Mouse (Mus musculus): ENCODE results near the gene Magi3.

Magi3 gene

DNA sequence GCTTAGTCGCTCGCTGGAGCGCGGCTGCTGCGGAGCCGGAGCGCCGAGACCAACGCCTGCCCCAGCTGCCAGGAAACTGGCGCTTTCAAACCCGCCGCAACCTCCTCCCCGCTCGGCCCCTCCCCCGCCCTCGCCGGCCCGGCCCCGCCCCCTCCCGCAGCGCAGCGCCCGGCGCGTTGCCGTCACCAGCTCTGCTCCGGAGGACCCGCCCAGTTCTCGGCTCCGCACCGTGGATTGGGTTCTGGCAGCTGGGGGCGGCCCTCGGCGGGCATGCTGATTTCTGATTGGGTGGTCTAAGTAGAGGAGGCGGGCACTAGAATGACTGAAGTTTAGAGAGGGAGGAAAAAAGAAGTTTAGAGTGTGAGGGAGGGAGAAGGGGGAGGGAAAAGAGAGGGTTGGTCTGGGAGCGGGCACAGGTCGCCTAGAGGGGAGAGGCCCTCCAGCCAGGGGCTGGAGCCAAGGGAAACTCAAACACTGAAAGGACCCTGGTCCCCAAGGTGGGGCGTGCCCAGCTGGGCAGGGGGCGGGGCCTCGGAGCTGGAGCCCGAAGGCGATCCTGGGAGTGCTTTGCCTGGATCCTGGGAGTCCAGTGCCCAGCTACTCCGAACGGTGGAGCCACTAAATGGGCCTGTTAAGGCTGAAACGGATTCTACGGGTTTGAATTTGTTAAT lies at the start of gene Magi3:
TSS of gene Magi3 (minus strand) at position 80 of the 671 bp plus-strand sequence.
- in situ Hi-C loops (cut with MboI; ENCODE audit: unreplicated experiment in 2 of 2), result loop anchor here in 1 of 2 experiments (5.0 to 10.0 kb wide), 2 partner anchors 118 to 464 kb away; no protein-coding TSS in a partner anchor

DNA sequence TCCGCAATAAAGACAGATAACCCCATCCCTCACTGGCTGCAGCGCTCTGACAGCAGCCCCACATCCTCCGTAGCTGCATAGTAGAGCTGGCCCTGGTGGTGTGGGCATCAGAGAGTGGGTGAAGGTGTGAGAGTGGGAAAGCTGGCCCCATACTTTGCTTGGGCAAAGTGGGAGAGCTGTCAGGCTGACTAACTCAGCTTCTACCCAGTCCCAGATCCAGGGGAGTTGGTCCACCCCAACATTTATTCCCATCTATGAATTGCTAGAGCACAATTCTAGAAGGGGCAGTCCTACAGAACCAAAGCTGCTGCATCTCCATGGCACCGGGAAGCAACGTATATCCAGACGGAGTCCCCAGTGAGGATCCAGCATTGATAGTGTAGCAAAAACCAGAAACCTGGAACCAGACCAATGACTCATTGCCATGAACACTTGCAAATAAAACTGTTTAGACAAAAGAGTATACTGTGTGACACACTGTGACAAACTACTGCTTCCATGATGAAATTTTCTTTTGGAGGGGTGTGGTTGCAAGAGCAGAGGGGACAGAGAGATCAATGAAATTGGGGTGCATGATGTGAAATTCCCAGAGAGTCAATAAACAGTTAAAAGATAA lies 44.5 kb upstream of the Magi3 start:
- in situ Hi-C loops (cut with MboI; ENCODE audit: unreplicated experiment in 2 of 2), result loop anchor here in 1 of 2 experiments (25.0 kb wide), 1 partner anchor 827 kb away; no protein-coding TSS in a partner anchor

GRCm38 (mm10) chr3:104260221-104260620 lies 40.0 kb upstream of the Magi3 start:
- in situ Hi-C loops (cut with MboI; ENCODE audit: unreplicated experiment in 2 of 2), result loop anchor here in 1 of 2 experiments (25.0 kb wide), 1 partner anchor 823 kb away; no protein-coding TSS in a partner anchor

DNA sequence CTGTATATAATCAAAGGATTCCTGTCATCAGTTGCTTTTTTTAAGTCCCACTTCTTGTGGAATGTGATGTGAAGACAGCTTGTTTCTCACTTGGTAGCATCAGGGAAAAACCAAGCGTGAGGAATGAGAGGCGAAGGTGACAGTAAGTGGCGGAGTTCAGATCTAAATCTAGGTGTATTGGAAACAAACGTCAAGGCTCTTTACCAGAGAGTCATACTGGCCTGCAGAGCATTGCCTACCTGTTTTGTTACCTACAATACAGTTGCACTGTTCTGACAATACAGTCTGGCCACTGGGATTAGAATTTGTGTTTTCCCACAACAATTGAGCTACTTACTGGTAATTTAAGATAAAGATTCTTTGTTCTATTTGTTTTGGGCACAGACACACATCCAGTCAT lies 39.0 kb upstream of the Magi3 start:
- in situ Hi-C loops (cut with MboI; ENCODE audit: unreplicated experiment in 2 of 2), result loop anchor here in 1 of 2 experiments (25.0 kb wide), 1 partner anchor 822 kb away; no protein-coding TSS in a partner anchor

DNA sequence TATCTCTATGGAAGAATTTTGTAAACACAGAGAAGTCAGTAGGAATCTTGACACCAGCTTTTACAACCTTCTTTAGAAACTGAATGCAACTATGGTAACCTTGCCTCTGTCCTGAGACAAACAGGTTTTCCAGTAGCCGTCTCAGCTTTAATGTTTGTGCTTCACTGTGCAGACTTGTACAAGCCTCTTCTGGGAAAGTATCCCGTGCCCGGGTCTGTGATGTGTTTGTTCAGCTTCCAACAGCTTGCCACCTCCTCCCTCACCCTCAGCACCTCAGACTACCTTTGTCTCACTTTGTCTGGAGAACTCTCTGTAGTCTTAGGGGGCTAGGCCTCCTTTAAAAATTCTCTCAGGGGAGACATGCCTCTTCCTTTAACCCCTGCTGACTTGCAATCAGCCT lies 36.9 kb upstream of the Magi3 start:
- in situ Hi-C loops (cut with MboI; ENCODE audit: unreplicated experiment in 2 of 2), result loop anchor here in 1 of 2 experiments (25.0 kb wide), 1 partner anchor 820 kb away; no protein-coding TSS in a partner anchor

DNA sequence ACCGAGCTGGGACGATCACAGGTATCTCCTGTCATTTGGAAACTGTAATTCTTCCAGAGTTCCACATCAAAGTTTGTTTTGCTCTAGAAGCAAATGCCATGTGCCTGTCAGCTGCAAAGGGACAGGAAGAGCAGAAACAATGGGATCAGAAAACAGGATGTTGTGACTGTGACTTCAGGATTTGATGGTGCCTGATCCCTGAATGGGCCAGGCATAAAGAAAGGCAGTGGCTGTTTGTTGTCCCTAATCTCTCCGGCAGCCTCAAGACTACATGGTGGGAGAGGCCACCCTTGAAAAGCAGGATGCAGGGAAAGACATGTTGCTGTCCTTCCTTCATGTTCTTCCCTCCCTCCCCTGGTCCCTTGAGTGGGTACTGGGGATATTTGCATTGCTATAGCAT lies 33.6 kb upstream of the Magi3 start:
- in situ Hi-C loops (cut with MboI; ENCODE audit: unreplicated experiment in 2 of 2), result loop anchor here in 1 of 2 experiments (25.0 kb wide), 1 partner anchor 816 kb away; no protein-coding TSS in a partner anchor

DNA sequence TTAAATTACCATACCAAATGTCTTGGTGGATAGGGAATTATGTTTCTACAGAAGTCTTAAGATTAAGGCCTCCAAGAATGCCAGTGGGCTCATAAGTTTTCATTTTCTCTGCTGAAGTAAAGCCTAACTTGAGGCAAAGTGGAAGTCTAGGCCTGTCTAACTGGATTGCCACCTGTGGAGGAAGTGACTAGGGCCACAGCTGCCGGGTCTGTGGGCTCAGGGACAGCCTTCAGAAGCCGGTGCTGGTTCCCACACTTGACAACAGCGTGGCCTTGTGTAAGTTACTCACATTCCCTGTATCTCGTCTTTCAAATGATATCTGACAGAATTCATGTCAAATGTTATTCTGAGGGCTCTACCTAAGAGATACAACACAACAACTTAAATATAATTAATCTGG lies 27.7 kb upstream of the Magi3 start:
- in situ Hi-C loops (cut with MboI; ENCODE audit: unreplicated experiment in 2 of 2), result loop anchor here in 1 of 2 experiments (25.0 kb wide), 1 partner anchor 439 kb away; no protein-coding TSS in a partner anchor

- in situ Hi-C loops (cut with MboI; ENCODE audit: unreplicated experiment in 2 of 2), result loop anchor here in 1 of 2 experiments (25.0 kb wide), 1 partner anchor 440 kb away; no protein-coding TSS in a partner anchor
These were observed 26.9 kb upstream of the Magi3 start for GRCm38 (mm10) chr3:104247057-104247456.

DNA sequence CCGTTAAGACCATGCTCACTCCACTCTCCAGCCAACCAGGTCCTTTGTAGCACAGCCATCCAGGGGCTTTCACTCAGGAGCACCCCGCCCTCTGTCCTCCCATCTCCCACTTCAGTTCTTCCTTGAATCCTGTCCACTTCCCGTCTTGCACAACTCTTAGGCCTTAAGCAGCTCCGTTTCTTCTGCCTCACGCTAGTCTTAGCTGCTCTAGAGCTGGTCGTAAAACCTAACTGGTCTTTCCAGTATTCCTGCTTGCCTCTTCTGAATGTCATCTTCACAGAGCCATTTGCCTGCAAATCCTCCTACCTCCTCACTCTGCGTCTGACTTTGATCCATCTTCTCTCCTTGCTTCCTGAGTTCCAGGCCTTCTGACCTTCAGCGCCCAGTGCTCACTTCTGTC lies 24.2 kb upstream of the Magi3 start:
- in situ Hi-C loops (cut with MboI; ENCODE audit: unreplicated experiment in 2 of 2), result loop anchor here in 1 of 2 experiments (25.0 kb wide), 1 partner anchor 443 kb away; no protein-coding TSS in a partner anchor

- in situ Hi-C loops (cut with MboI; ENCODE audit: unreplicated experiment in 2 of 2), result loop anchor here in 1 of 2 experiments (25.0 kb wide), 1 partner anchor 443 kb away; no protein-coding TSS in a partner anchor
These were observed 23.8 kb upstream of the Magi3 start for GRCm38 (mm10) chr3:104243972-104244371.

DNA sequence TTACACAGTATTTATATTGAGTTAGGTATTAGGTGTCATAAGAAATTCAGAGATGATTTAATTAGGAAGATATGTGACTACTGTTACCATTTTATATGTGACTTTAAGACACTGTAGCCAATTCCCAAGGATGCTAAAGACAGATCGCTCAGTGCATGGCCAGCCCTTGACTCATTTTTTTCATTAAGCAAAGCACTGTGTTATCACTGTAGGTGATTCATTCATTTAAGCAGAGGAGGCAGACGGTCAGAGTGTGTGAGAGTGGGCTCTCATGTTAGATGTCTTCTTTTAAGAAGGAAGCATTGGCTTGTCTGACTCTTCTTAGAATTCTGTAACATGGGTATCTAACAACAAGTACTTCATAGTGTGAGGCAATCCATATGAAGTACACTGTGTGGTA lies 19.6 kb upstream of the Magi3 start:
- in situ Hi-C loops (cut with MboI; ENCODE audit: unreplicated experiment in 2 of 2), result loop anchor here in 1 of 2 experiments (25.0 kb wide), 1 partner anchor 448 kb away; no protein-coding TSS in a partner anchor

DNA sequence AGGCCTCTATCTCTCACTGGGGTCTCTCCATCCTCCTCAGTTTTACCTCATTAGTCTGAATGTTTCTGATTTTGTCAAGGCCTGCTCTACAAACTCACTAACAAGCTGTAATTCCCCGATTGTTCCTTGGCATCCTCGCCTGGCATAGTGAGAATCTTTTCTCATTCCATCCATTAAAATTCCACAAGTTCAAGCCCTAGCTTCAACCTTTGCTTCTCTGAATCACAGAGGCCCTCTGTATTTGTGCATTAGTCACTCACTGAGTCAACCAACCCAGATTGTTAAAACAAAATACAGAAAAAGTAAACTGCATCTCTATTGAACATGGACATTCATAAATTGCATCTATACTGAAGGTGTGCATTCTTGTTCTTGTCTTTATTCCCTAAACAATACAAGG lies 19.2 kb upstream of the Magi3 start:
- in situ Hi-C loops (cut with MboI; ENCODE audit: unreplicated experiment in 2 of 2), result loop anchor here in 1 of 2 experiments (25.0 kb wide), 1 partner anchor 448 kb away; no protein-coding TSS in a partner anchor

DNA sequence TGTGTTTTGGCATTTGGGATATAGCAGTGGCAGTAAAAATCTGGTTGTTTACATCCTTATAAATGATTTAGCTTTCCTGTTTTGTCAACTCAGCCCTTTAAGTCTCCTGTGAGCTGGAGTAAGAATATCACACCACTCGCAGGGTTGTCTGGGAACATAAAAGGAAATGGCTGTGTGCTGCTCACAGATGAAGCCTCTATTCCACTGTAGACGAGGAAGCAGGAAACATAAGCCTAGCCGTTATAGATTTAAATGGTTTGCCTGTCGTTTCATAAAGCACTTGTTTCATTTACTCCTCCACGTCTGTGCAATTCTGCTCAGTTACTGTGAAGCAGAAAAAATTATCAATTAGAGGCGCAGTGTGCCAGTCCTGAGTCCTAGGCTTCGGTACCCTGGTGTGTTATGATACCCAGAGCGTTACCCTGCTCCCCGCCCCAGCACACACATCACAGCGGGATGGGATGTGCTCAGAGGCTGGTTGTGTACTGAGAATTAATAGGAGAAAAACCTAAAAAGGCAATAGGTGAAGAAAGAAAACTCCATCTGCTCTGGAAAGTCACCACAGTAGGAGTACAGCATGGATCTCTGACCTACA lies 17.8 kb upstream of the Magi3 start:
- in situ Hi-C loops (cut with MboI; ENCODE audit: unreplicated experiment in 2 of 2), result loop anchor here in 1 of 2 experiments (25.0 kb wide), 1 partner anchor 449 kb away; no protein-coding TSS in a partner anchor

DNA sequence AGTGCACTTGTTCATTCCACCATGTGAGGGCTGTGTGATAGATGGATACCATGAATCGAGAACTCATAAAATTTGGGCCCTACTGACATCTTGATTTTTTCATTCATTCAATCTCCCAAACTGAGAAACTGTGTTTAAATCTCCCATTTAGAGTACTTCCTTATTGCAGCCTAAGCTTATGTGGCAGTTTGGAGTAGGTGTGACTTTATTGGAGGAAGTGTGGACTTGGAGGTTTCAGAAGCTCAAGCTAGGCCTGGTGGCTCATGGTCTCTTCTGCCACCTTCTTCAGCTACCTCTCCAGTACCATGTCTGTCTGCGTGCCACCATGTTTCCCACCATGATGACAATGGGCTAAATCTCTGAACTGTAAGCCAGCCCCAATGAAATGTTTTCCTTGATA lies 15.9 kb upstream of the Magi3 start:
- in situ Hi-C loops (cut with MboI; ENCODE audit: unreplicated experiment in 2 of 2), result loop anchor here in 1 of 2 experiments (25.0 kb wide), 1 partner anchor 451 kb away; no protein-coding TSS in a partner anchor

DNA sequence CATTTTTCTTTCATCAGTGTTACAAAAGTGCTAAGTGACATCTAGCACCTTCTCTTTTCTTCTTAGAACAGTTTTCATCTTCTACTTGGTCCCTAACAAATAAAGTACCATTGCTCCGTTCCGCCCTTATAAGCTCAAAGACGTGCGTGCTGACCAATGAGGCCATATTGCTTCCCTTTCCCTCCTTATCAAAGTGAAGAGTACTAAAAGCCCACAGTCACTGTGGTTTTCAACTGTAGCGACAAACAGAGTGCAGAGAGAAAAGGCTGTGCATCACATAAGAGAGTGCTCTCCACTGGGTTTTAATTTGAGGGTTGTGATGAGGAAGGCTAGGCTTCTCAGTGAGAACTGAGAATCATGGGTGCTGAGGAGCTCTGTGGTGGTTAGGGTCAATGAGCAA lies 14.9 kb upstream of the Magi3 start:
- in situ Hi-C loops (cut with MboI; ENCODE audit: unreplicated experiment in 2 of 2), result loop anchor here in 1 of 2 experiments (25.0 kb wide), 1 partner anchor 452 kb away; no protein-coding TSS in a partner anchor

GRCm38 (mm10) chr3:104233366-104234312 lies 13.5 kb upstream of the Magi3 start:
- in situ Hi-C loops (cut with MboI; ENCODE audit: unreplicated experiment in 2 of 2), result loop anchor here in 1 of 2 experiments (25.0 kb wide), 1 partner anchor 454 kb away; no protein-coding TSS in a partner anchor

DNA sequence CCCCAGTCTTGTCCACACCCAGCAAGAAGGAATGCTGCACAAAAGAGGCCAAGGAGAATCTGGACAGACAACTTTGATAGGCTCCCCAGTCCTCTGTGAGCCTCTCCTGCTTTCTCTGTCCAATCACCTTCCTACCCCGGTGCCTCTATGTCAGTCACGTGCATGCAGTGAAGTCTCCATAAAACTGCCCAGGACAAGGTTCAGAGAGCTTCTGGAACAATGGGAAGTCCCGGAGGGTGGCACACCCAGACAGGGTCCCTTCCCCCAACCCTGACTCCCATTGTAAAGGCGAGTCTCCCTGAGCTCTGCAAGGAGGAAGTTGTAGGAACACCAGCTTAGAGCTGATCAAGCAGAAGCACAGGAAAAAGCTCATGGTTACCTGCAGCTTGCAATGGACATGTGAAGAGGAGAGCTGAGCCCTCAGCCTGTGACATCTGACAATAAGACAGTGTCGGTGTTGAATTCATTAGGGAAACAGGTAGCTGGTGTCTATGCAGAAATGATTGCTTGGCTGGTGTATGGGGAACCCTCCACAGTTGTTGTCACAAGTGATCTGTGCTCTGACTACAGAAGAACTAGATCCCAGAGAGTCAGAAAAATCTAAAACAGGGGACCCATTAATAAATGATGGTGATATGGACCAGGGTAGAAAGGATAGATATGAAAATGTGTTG lies 7.4 kb upstream of the Magi3 start:
- in situ Hi-C loops (cut with MboI; ENCODE audit: unreplicated experiment in 2 of 2), result loop anchor here (10.0 to 25.0 kb wide), 2 partner anchors 457 to 460 kb away; no protein-coding TSS in a partner anchor

DNA sequence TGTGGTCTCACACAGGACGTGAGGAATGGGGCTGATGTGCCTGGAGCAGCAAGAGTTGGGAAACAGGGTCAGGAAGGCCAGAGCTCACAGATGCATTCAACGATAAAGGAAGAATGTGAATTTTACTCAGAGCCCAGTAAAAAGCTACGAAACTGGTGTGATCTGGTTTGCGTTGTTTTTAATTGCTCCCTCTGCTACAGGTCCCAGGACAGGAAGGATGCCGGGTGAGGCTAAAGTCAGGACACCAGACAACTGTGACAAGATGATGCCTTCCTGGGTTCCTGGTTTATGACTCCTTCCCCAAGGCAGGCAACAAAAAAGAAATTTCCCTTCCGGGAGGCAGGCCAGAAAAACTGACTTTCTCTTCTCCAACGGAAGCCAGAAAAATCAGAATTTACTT lies 6.6 kb upstream of the Magi3 start:
- in situ Hi-C loops (cut with MboI; ENCODE audit: unreplicated experiment in 2 of 2), result loop anchor here (10.0 to 25.0 kb wide), 2 partner anchors 458 to 461 kb away; no protein-coding TSS in a partner anchor

Data from v-Abl transformed pro-B cells (cell line).